Mouse (Mus musculus) right cerebral cortex, postnatal 10 days (tissue): ENCODE results near the gene Zfp938.

ENCODE experiments used
- DNase-seq, 2 experiments: peaks; one replicate each; pipeline ENCODE4 v3.0.0; 2021; ENCODE audit warnings: low spot score in 2 of 2

Zfp938 gene

GRCm38 (mm10) chr10:82240742-82241400 is at the start of gene Zfp938:
Zfp938 (minus strand) TSS chr10:82241280.
- DNase-seq, result peak; percentile 90 to 96

- DNase-seq, result no peak
These were observed 16.3 kb upstream of the Zfp938 start for GRCm38 (mm10) chr10:82257331-82257730.

- no peak for DNase-seq
These were observed 3.9 kb upstream of the Zfp938 start for GRCm38 (mm10) chr10:82245021-82245420.

DNA sequence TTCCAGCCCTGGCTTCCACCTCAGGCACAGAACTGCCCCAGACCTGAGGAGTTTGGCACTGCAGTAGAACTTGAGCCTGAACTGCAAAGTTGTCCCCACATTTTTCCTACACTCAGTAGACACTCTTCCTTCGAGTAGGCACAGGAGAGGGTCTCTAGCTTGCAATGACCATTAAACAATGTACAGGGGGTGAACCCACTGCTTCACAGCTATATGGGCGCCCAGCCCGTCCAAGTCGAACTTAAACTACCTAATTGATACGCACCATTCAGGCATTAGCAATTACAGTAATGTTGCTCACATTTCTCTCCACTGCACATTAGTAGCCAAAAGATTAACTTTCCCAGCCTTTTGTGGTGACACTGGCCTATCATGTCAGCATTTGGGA is 315 bp upstream of the Zfp938 start:
- no peak for DNase-seq

DNA sequence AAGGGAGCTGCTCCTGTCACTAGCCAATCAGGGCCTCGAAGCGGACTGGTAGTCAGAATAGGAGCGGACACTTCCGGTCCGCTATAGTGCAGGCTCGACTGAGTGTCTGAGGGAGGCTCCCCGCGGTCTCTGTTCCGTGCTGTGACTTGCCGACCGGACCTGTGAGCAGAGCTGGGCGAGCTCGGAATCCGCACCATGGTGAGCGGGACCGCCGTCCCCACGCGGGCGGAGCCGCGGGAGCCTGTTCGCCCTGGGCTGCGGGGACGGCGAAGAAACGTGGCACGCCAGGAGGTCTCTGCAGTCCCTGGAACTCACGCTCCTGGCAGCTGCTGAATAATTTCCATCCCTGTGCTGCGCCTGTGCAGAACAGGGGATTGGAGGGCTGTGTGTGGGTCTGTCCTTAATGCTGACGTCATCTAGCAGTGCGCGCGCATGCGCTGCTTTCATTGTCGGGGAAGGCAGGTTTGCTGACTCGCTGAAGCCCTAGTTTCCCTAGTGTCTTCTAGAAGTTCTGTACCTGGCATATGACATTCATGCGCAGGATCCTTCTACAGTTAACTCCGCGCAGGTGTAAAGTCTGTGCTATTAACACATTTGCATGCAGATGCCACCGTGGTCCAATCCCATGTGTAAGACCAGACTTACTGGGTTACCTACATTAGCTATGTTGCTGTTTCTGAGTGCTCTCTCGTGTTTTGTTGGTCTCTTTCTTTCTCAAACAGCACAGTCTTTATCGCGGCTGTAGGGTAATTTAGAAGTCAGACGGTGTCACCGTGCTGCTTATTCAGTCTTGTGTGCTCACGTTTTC is 62.6 kb downstream of the Zfp938 start:
- DNase-seq, result peak; percentile 94
